Mouse (Mus musculus) granulocyte monocyte progenitor cell, adult 5-6 weeks (primary cell): ENCODE measurements around the gene Chchd10. TPM values are rescaled to one million over a fixed set of nuclear protein-coding genes. Genes with fewer than 3 reads are reported as not detected.

Experiments
- ATAC-seq: replicated peaks from 2 replicates; pipeline ENCODE4 v1.8.0; 2016; ENCODE audit warnings: mild to moderate bottlenecking, moderate TSS enrichment, inconsistent platforms; ENCODE audit not compliant: poor library complexity, severe bottlenecking
- total RNA-seq, 2 experiments: library from RNA; stranded (forward) in 1 of 2; stranded (reverse) in 1 of 2; fragments of 200-712, 200-1000 nt in 1 of 2; fragments of >200 nt in 1 of 2; fragmentation: Nextera tagmentation in 1 of 2; gene quantifications; 2 replicates each; pipeline ENCODE4 v1.2.3; 2014 to 2017

Gene Chchd10
- total RNA-seq, 2 experiments from 2014 or later, result 37.5 to 66.7 TPM

- no peak for ATAC-seq
Observed at GRCm38 (mm10) chr10:75921726-75922560, 11.0 kb upstream of the Chchd10 start.

GRCm38 (mm10) chr10:75924324-75924723 is 8.6 kb upstream of the Chchd10 start:
- ATAC-seq, result peak; percentile 15; the same call in 1 of the 2 replicates

- ATAC-seq, result 0 out of 2 replicates have a peak, but pooled peaks have one; percentile 8
Observed at GRCm38 (mm10) chr10:75926396-75926795, 6.5 kb upstream of the Chchd10 start.

- no peak for ATAC-seq
Observed at GRCm38 (mm10) chr10:75930304-75930703, 2.6 kb upstream of the Chchd10 start.

- ATAC-seq, result no peak
Observed at GRCm38 (mm10) chr10:75931311-75931710, 1.6 kb upstream of the Chchd10 start.

GRCm38 (mm10) chr10:75932081-75932678 is 750 bp upstream of the Chchd10 start:
- peak; percentile 49 for ATAC-seq

GRCm38 (mm10) chr10:75934991-75935390 is 2.1 kb downstream of the Chchd10 start:
- ATAC-seq, result no peak

GRCm38 (mm10) chr10:75935680-75936541 is 3.0 kb downstream of the Chchd10 start, which contains the start of gene Mmp11:
Gene Mmp11, minus strand, starts transcription at chr10:75936496.
- peak; percentile 80 for ATAC-seq

GRCm38 (mm10) chr10:75936909-75937667 is 4.2 kb downstream of the Chchd10 start:
- no peak for ATAC-seq

GRCm38 (mm10) chr10:75937851-75938643 is 5.1 kb downstream of the Chchd10 start:
- no peak for ATAC-seq

GRCm38 (mm10) chr10:75939481-75940234 is 6.7 kb downstream of the Chchd10 start:
- ATAC-seq, result no peak

GRCm38 (mm10) chr10:75940520-75940919 is 7.6 kb downstream of the Chchd10 start, which contains the start of gene Gm867:
Gene Gm867, minus strand, starts transcription at chr10:75940672.
- no peak for ATAC-seq

- ATAC-seq, result no peak
Observed at GRCm38 (mm10) chr10:75941042-75941824, 8.3 kb downstream of the Chchd10 start.

GRCm38 (mm10) chr10:75942736-75943477 is 10.0 kb downstream of the Chchd10 start, which contains the start of gene Vpreb3:
Gene Vpreb3, plus strand, starts transcription at chr10:75943057.
- peak; percentile 78 for ATAC-seq

- ATAC-seq, result no peak
Observed at GRCm38 (mm10) chr10:75944066-75944772, 11.3 kb downstream of the Chchd10 start.

- no peak for ATAC-seq
Observed at GRCm38 (mm10) chr10:75945213-75945612, 12.3 kb downstream of the Chchd10 start.
